10 mouse cellular contexts compared by ENCODE assay signal in genomic region chr16:18233451-18233850, GRCm38 (mm10). TPM values are rescaled to one million over a fixed set of nuclear protein-coding genes. Genes with fewer than 3 reads are reported as not detected.
A peak's percentile ranks its signal among the peaks of the same experiment; 100 is the strongest.
DNase-seq lines count a peak whose midpoint lies in the region; ATAC-seq lines count a peak whose summit lies in the region.
"Had no signal": no experiment of that assay in that cellular context is flagged by ENCODE, and none has a peak within 500 bp of the region (broad histone marks: within the 10 kb centered on the region; RNA-seq: fewer than 3 reads in every experiment).

No protein-coding gene starts in this region.

- no peak for ATAC-seq in lung, embryonic 16.5 days (ENCODE audit: low read depth)
- no peak for ATAC-seq in limb, embryonic 15.5 days (ENCODE audit: insufficient number of reproducible peaks, low FRiP score, low TSS enrichment, low read depth)

- H3K27ac ChIP-seq in lung, embryonic 16.5 days (ENCODE audit: low read length) = no peak overlapping the region
- H3K27ac ChIP-seq in limb, embryonic 15.5 days = no peak overlapping the region

- no peaks in the 10 kb centered on the region for H3K9me3 ChIP-seq in lung, embryonic 16.5 days (ENCODE audit: control insufficient read depth, low read length)
- H3K9me3 ChIP-seq in limb, embryonic 15.5 days = no peaks in the 10 kb centered on the region

- H3K4me3 ChIP-seq in lung, embryonic 16.5 days (ENCODE audit: low read length) = no peak overlapping the region
- peak overlapping the region; percentile 91 for H3K4me3 ChIP-seq in limb, embryonic 15.5 days

- no peaks in the 10 kb centered on the region for H3K27me3 ChIP-seq in lung, embryonic 16.5 days (ENCODE audit: control insufficient read depth, insufficient read depth, low read depth, low read length)
- H3K27me3 ChIP-seq in limb, embryonic 15.5 days = no peaks in the 10 kb centered on the region

- peaks cover 9% of the 10 kb centered on the region for H3K36me3 ChIP-seq in lung, embryonic 16.5 days (ENCODE audit: control insufficient read depth, insufficient read depth, low read length)
- peaks cover 13% of the 10 kb centered on the region for H3K36me3 ChIP-seq in limb, embryonic 15.5 days

- peaks cover 20% of the 10 kb centered on the region for H3K4me1 ChIP-seq in lung, embryonic 16.5 days (replicated peaks; ENCODE audit: control insufficient read depth, insufficient read depth, low read length)
- peaks cover 51% of the 10 kb centered on the region for H3K4me1 ChIP-seq in limb, embryonic 15.5 days

- H3K9ac ChIP-seq in lung, embryonic 16.5 days (ENCODE audit: low read length) = peak overlapping the region; percentile 90; the same call in 1 of the 2 replicates
- H3K9ac ChIP-seq in limb, embryonic 15.5 days = no peak overlapping the region

- H3K4me2 ChIP-seq in lung, embryonic 16.5 days (ENCODE audit: low read depth, low read length) = peak overlapping the region; percentile 87; the same call in 1 of the 2 replicates
- peak overlapping the region; percentile 74 for H3K4me2 ChIP-seq in limb, embryonic 15.5 days

- DNase-seq in cerebellum, adult 9-11 months = peak; percentile 40
- DNase-seq in cerebellum, adult 18-20 months = no peak
- DNase-seq in lung, postnatal 10 days = no peak
- DNase-seq in thymus, postnatal 36 days = peak; percentile 43 to 65
- no peak for DNase-seq in frontal cortex, postnatal 14 days (ENCODE audit: low spot score in 2 of 2)
- DNase-seq in kidney, adult 18-20 months = no peak
- DNase-seq: layer of hippocampus, adult 9-11 months had no signal

- 39% methylated on average over 1 of the region's 1 CpGs for WGBS in lung, embryonic 16.5 days
- 34% methylated on average over 1 of the region's 1 CpGs for WGBS in limb, embryonic 15.5 days

RNA-seq across cellular contexts. Expression of gene Zdhhc8, which starts 1.5 kb away (rescaled TPM):
- 9.1 and 9.3 TPM in 2 replicates for polyA plus RNA-seq in lung, embryonic 16.5 days (2015; fragmentation: Nextera tagmentation; extraction: Ambion mirVana)
- polyA plus RNA-seq in limb, embryonic 15.5 days (2015; fragmentation: Nextera tagmentation; extraction: Ambion mirVana) = 20.0 and 23.8 TPM in 2 replicates

RNA-seq across cellular contexts. Expression of gene Trmt2a, which starts 15.0 kb away (rescaled TPM):
- polyA plus RNA-seq in lung, embryonic 16.5 days (2015; fragmentation: Nextera tagmentation; extraction: Ambion mirVana) = 95.2 and 106 TPM in 2 replicates
- 103 and 110 TPM in 2 replicates for polyA plus RNA-seq in limb, embryonic 15.5 days (2015; fragmentation: Nextera tagmentation; extraction: Ambion mirVana)

RNA-seq across cellular contexts. Expression of gene Ranbp1, which starts 15.1 kb away (rescaled TPM):
- polyA plus RNA-seq in lung, embryonic 16.5 days (2015; fragmentation: Nextera tagmentation; extraction: Ambion mirVana) = 459 and 514 TPM in 2 replicates
- 431 and 446 TPM in 2 replicates for polyA plus RNA-seq in limb, embryonic 15.5 days (2015; fragmentation: Nextera tagmentation; extraction: Ambion mirVana)

RNA-seq across cellular contexts. Expression of gene Ccdc188, which starts 15.8 kb away (rescaled TPM):
- polyA plus RNA-seq in lung, embryonic 16.5 days (2015; fragmentation: Nextera tagmentation; extraction: Ambion mirVana) = not detected in 2 replicates
- polyA plus RNA-seq in limb, embryonic 15.5 days (2015; fragmentation: Nextera tagmentation; extraction: Ambion mirVana) = not detected in 2 replicates
- polyA plus RNA-seq: embryonic facial prominence, embryonic 11.5 days had no signal

RNA-seq across cellular contexts. Expression of gene Gm49776, which starts 24.7 kb away (rescaled TPM):
- 1.8 and 2.8 TPM in 2 replicates for polyA plus RNA-seq in lung, embryonic 16.5 days (2015; fragmentation: Nextera tagmentation; extraction: Ambion mirVana)
- 0.87 TPM in 1 of 2 replicates, not detected in the other for polyA plus RNA-seq in limb, embryonic 15.5 days (2015; fragmentation: Nextera tagmentation; extraction: Ambion mirVana)

Comparison
In these comparisons a context has a peak if more than half of its experiments do, and no peak if none do; other contexts are left out.
1. DNase-seq: peak in cerebellum, adult 9-11 months (single experiment) and thymus, postnatal 36 days (2 of 2); none in cerebellum, adult 18-20 months (0 of 2), lung, postnatal 10 days (single experiment), frontal cortex, postnatal 14 days (0 of 2) and kidney, adult 18-20 months (single experiment).